In genomic region chr2:167834605-167835004, GRCm38 (mm10) we compare ENCODE assay signal across 9 mouse cellular contexts.
A peak's percentile ranks its signal among the peaks of the same experiment; 100 is the strongest.
DNase-seq lines count a peak whose midpoint lies in the region; ATAC-seq and TF ChIP-seq lines count a peak whose summit lies in the region.
"Had no signal": no experiment of that assay in that cellular context is flagged by ENCODE, and none has a peak within 500 bp of the region (broad histone marks: within the 10 kb centered on the region; RNA-seq: fewer than 3 reads in every experiment).

No protein-coding gene starts in this region.

- H3K4me1 ChIP-seq in hindbrain, embryonic 15.5 days (replicated peaks), result peaks cover 15% of the 10 kb centered on the region
- peaks cover 9% of the 10 kb centered on the region for H3K4me1 ChIP-seq in hindbrain, embryonic 14.5 days (replicated peaks; ENCODE audit: control insufficient read depth, insufficient read depth, low read length)
- H3K4me1 ChIP-seq in heart, embryonic 15.5 days (replicated peaks), result peaks cover 47% of the 10 kb centered on the region
- H3K4me1 ChIP-seq in liver, postnatal 0 days (ENCODE audit: insufficient read depth), result peaks cover 23% of the 10 kb centered on the region

- no peak for TF ChIP-seq CTCF in liver, postnatal 0 days (IDR thresholded peaks at IDR 0.05; ENCODE audit: low read depth)

- no peak overlapping the region for H3K9ac ChIP-seq in hindbrain, embryonic 15.5 days
- H3K9ac ChIP-seq in hindbrain, embryonic 14.5 days, result no peak overlapping the region
- no peak overlapping the region for H3K9ac ChIP-seq in heart, embryonic 15.5 days
- no peak overlapping the region for H3K9ac ChIP-seq in liver, postnatal 0 days (replicated peaks)

- H3K27me3 ChIP-seq in hindbrain, embryonic 15.5 days, result 0 out of 2 replicates have a peak, but pooled peaks cover 3% of the 10 kb centered on the region
- H3K27me3 ChIP-seq in hindbrain, embryonic 14.5 days (ENCODE audit: control insufficient read depth, insufficient read depth, low read length), result no peaks in the 10 kb centered on the region
- H3K27me3 ChIP-seq in heart, embryonic 15.5 days, result no peaks in the 10 kb centered on the region
- H3K27me3 ChIP-seq in liver, postnatal 0 days (ENCODE audit: insufficient read depth, low read length), result no peaks in the 10 kb centered on the region

- ATAC-seq in hindbrain, embryonic 15.5 days (ENCODE audit: low FRiP score, low read depth), result no peak
- ATAC-seq in hindbrain, embryonic 14.5 days (ENCODE audit: low FRiP score), result no peak
- ATAC-seq in heart, embryonic 15.5 days (replicated peaks; ENCODE audit: insufficient number of reproducible peaks, insufficient read depth, low FRiP score, low read depth), result peak; percentile 50
- no peak for ATAC-seq in liver, postnatal 0 days
- ATAC-seq in megakaryocyte-erythroid progenitor cell, adult 5-6 weeks (replicated peaks; ENCODE audit: low FRiP score, low TSS enrichment, poor library complexity, severe bottlenecking), result no peak

- H3K36me3 ChIP-seq in hindbrain, embryonic 15.5 days, result no peaks in the 10 kb centered on the region
- no peaks in the 10 kb centered on the region for H3K36me3 ChIP-seq in hindbrain, embryonic 14.5 days (replicated peaks; ENCODE audit: control insufficient read depth, insufficient read depth)
- H3K36me3 ChIP-seq in heart, embryonic 15.5 days, result no peaks in the 10 kb centered on the region
- H3K36me3 ChIP-seq in liver, postnatal 0 days (replicated peaks; ENCODE audit: insufficient read depth, low read length), result no peaks in the 10 kb centered on the region
- H3K36me3 ChIP-seq: G1E had no signal

- no peaks in the 10 kb centered on the region for H3K9me3 ChIP-seq in hindbrain, embryonic 15.5 days
- H3K9me3 ChIP-seq in hindbrain, embryonic 14.5 days (ENCODE audit: control insufficient read depth, low read length), result no peaks in the 10 kb centered on the region
- no peaks in the 10 kb centered on the region for H3K9me3 ChIP-seq in heart, embryonic 15.5 days (replicated peaks)
- no peaks in the 10 kb centered on the region for H3K9me3 ChIP-seq in liver, postnatal 0 days (ENCODE audit: low read length)

- TF ChIP-seq EP300 in liver, postnatal 0 days (IDR thresholded peaks at IDR 0.05; ENCODE audit: low read depth), result 0 out of 2 replicates have a peak, but pooled peaks have one; percentile 9

- H3K4me3 ChIP-seq in hindbrain, embryonic 15.5 days, result no peak overlapping the region
- H3K4me3 ChIP-seq in hindbrain, embryonic 14.5 days (replicated peaks; ENCODE audit: low read length), result no peak overlapping the region
- no peak overlapping the region for H3K4me3 ChIP-seq in heart, embryonic 15.5 days
- no peak overlapping the region for H3K4me3 ChIP-seq in liver, postnatal 0 days (ENCODE audit: low read depth, low read length)

- peak overlapping the region; percentile 32; the same call in 1 of the 2 replicates for H3K27ac ChIP-seq in hindbrain, embryonic 15.5 days (replicated peaks)
- H3K27ac ChIP-seq in hindbrain, embryonic 14.5 days, result no peak overlapping the region
- peak overlapping the region; percentile 87 for H3K27ac ChIP-seq in heart, embryonic 15.5 days
- peak overlapping the region; percentile 37 for H3K27ac ChIP-seq in liver, postnatal 0 days (ENCODE audit: low read depth)

- no peak for DNase-seq in hindbrain, embryonic 14.5 days (ENCODE audit: low spot score)
- peak; percentile 76 for DNase-seq in adrenal gland, postnatal 14 days
- DNase-seq in liver, postnatal 0 days, result no peak
- DNase-seq in urinary bladder, postnatal 4 days (ENCODE audit: low spot score in 2 of 2), result peak; percentile 73
- DNase-seq in layer of hippocampus, adult 18-20 months (ENCODE audit: low spot score in 2 of 2), result no peak

- H3K4me2 ChIP-seq in hindbrain, embryonic 15.5 days, result no peak overlapping the region
- H3K4me2 ChIP-seq in hindbrain, embryonic 14.5 days (replicated peaks), result no peak overlapping the region
- H3K4me2 ChIP-seq in heart, embryonic 15.5 days, result no peak overlapping the region
- no peak overlapping the region for H3K4me2 ChIP-seq in liver, postnatal 0 days (ENCODE audit: low read depth, low read length)

- 66% methylated on average over 8 of the region's 8 CpGs for WGBS in hindbrain, embryonic 15.5 days
- WGBS in hindbrain, embryonic 14.5 days, result 73% methylated on average over 8 of the region's 8 CpGs
- WGBS in heart, embryonic 15.5 days, result 32% methylated on average over 8 of the region's 8 CpGs
- WGBS in liver, postnatal 0 days (ENCODE audit: insufficient replicate concordance), result 79% methylated on average over 8 of the region's 8 CpGs

Comparison
In these comparisons a context has a peak if more than half of its experiments do, and no peak if none do; other contexts are left out.
1. DNase-seq: peak in adrenal gland, postnatal 14 days (single experiment) and urinary bladder, postnatal 4 days (2 of 2); none in hindbrain, embryonic 14.5 days (single experiment), liver, postnatal 0 days (single experiment) and layer of hippocampus, adult 18-20 months (0 of 2).